Mouse (Mus musculus): Measurements from ENCODE around the gene Erc2.

The Erc2 gene

GRCm38 (mm10) chr14:28293921-28294320 lies 671.7 kb downstream of the Erc2 start:
- DNase-seq (ENCODE audit: low spot score) = no peak

- no peak for DNase-seq (ENCODE audit: low spot score)
Observed at GRCm38 (mm10) chr14:28295145-28295544, 672.9 kb downstream of the Erc2 start.

- DNase-seq (ENCODE audit: low spot score) = no peak
Observed at GRCm38 (mm10) chr14:28300095-28300494, 677.9 kb downstream of the Erc2 start.

- no peak for DNase-seq (ENCODE audit: low spot score)
Observed at GRCm38 (mm10) chr14:28301251-28301650, 679.0 kb downstream of the Erc2 start.

GRCm38 (mm10) chr14:28304131-28304530 lies 681.9 kb downstream of the Erc2 start:
- no peak for DNase-seq (ENCODE audit: low spot score)

- DNase-seq (ENCODE audit: low spot score) = no peak
Observed at GRCm38 (mm10) chr14:28308661-28309060, 686.4 kb downstream of the Erc2 start.

- no peak for DNase-seq (ENCODE audit: low spot score)
Observed at GRCm38 (mm10) chr14:28316851-28317250, 694.6 kb downstream of the Erc2 start.

GRCm38 (mm10) chr14:28321916-28322534 lies 699.8 kb downstream of the Erc2 start:
- DNase-seq (ENCODE audit: low spot score) = no peak

- no peak for DNase-seq (ENCODE audit: low spot score)
Observed at GRCm38 (mm10) chr14:28323243-28323642, 701.0 kb downstream of the Erc2 start.

GRCm38 (mm10) chr14:28323727-28324126 lies 701.5 kb downstream of the Erc2 start:
- DNase-seq (ENCODE audit: low spot score) = no peak

- DNase-seq (ENCODE audit: low spot score) = no peak
Observed at GRCm38 (mm10) chr14:28326456-28326855, 704.2 kb downstream of the Erc2 start.

GRCm38 (mm10) chr14:28328512-28328911 lies 706.3 kb downstream of the Erc2 start:
- no peak for DNase-seq (ENCODE audit: low spot score)

- DNase-seq (ENCODE audit: low spot score) = no peak
Observed at GRCm38 (mm10) chr14:28331108-28331507, 708.9 kb downstream of the Erc2 start.

GRCm38 (mm10) chr14:28332351-28332953 lies 710.2 kb downstream of the Erc2 start:
- no peak for DNase-seq (ENCODE audit: low spot score)

- no peak for DNase-seq (ENCODE audit: low spot score)
Observed at GRCm38 (mm10) chr14:28339146-28339545, 716.9 kb downstream of the Erc2 start.

GRCm38 (mm10) chr14:28349129-28349528 lies 726.9 kb downstream of the Erc2 start:
- DNase-seq (ENCODE audit: low spot score) = no peak

- DNase-seq (ENCODE audit: low spot score) = no peak
Observed at GRCm38 (mm10) chr14:28356031-28356430, 733.8 kb downstream of the Erc2 start.

- DNase-seq (ENCODE audit: low spot score) = no peak
Observed at GRCm38 (mm10) chr14:28359502-28359901, 737.3 kb downstream of the Erc2 start.

GRCm38 (mm10) chr14:28359983-28360382 lies 737.8 kb downstream of the Erc2 start:
- DNase-seq (ENCODE audit: low spot score) = no peak

GRCm38 (mm10) chr14:28362336-28362735 lies 740.1 kb downstream of the Erc2 start:
- DNase-seq (ENCODE audit: low spot score) = no peak

GRCm38 (mm10) chr14:28370713-28371112 lies 748.5 kb downstream of the Erc2 start:
- no peak for DNase-seq (ENCODE audit: low spot score)

GRCm38 (mm10) chr14:28371651-28372050 lies 749.4 kb downstream of the Erc2 start:
- no peak for DNase-seq (ENCODE audit: low spot score)

GRCm38 (mm10) chr14:28375642-28376091 lies 753.4 kb downstream of the Erc2 start:
- DNase-seq (ENCODE audit: low spot score) = no peak
